Mouse (Mus musculus) neural tube, embryonic 15.5 days (tissue): ENCODE measurements at regions not wholly inside any gene's neighbourhood (a gene's known extent, or its start where the extent isn't known, plus 50 kb on each side); places are given as distances from the start of the nearest gene placed in this dataset.

ENCODE experiments used
- ATAC-seq: fragments of 200-750 bp; cut with Nextera tagmentation; 2 replicates; pipeline ENCODE4 v1.8.0; 2017; ENCODE audit warnings: mild to moderate bottlenecking, moderate TSS enrichment, moderate library complexity; ENCODE audit not compliant: low FRiP score
- H3K27ac ChIP-seq: fragments of 300-500 bp; sonication (generic); replicated peaks from 2 replicates; pipeline ENCODE4 v1.5.1; 2015; ENCODE audit warnings: mild to moderate bottlenecking, inconsistent platforms
- H3K27me3 ChIP-seq: fragments of 300-500 bp; sonication (generic); replicated peaks from 2 replicates; pipeline ENCODE4 v1.6.1; 2015; ENCODE audit warnings: inconsistent platforms
- H3K36me3 ChIP-seq: fragments of 300-500 bp; sonication (generic); 2 replicates; pipeline ENCODE4 v1.6.1; 2015; ENCODE audit warnings: inconsistent platforms
- H3K4me1 ChIP-seq: fragments of 300-500 bp; sonication (generic); 2 replicates; pipeline ENCODE4 v1.6.1; 2015; ENCODE audit warnings: inconsistent platforms
- H3K4me2 ChIP-seq: fragments of 300-500 bp; sonication (generic); 2 replicates; pipeline ENCODE4 v1.6.1; 2015; ENCODE audit warnings: inconsistent platforms, mild to moderate bottlenecking, moderate library complexity
- H3K4me3 ChIP-seq: fragments of 300-500 bp; sonication (generic); replicated peaks from 2 replicates; pipeline ENCODE4 v1.5.1; 2015; ENCODE audit warnings: mild to moderate bottlenecking, inconsistent platforms
- H3K9ac ChIP-seq: fragments of 300-500 bp; sonication (generic); replicated peaks from 2 replicates; pipeline ENCODE4 v1.6.1; 2015; ENCODE audit warnings: mild to moderate bottlenecking, inconsistent platforms
- H3K9me3 ChIP-seq: fragments of 300-500 bp; sonication (generic); replicated peaks from 2 replicates; pipeline ENCODE4 v1.6.1; 2016; ENCODE audit warnings: inconsistent platforms
- WGBS: fragments of 180-500 bp; shearing (Covaris S2); methylation state at CpG from one replicate; pipeline ENCODE4 v1.1.7; 2015; ENCODE audit warnings: mixed read lengths; 5-methylcytosine and 5-hydroxymethylcytosine counted together

- Histone ChIP-seq H3K4me3 (no peak overlapping the region), H3K9ac (no peak overlapping the region), H3K27ac (no peak overlapping the region), H3K4me2 (no peak overlapping the region), H3K4me1 (0 out of 2 replicates have a peak, but pooled peaks cover 2% of the 10 kb centered on the region), H3K27me3 (no peaks in the 10 kb centered on the region), H3K36me3 (no peaks in the 10 kb centered on the region), H3K9me3 (no peaks in the 10 kb centered on the region)
- WGBS = 90% methylated on average over 7 of the region's 7 CpGs
- ATAC-seq = no peak
Measured at GRCm38 (mm10) chr13:6191186-6191914, 330.1 kb downstream of the Klf6 start.

- Histone ChIP-seq H3K27me3 (no peaks in the 10 kb centered on the region), H3K27ac (no peak overlapping the region), H3K9ac (no peak overlapping the region), H3K4me3 (no peak overlapping the region), H3K36me3 (no peaks in the 10 kb centered on the region), H3K4me1 (0 out of 2 replicates have a peak, but pooled peaks cover 2% of the 10 kb centered on the region), H3K9me3 (no peaks in the 10 kb centered on the region), H3K4me2 (no peak overlapping the region)
- WGBS = 78% methylated on average over 5 of the region's 5 CpGs
- ATAC-seq = no peak
Measured at GRCm38 (mm10) chr13:6191915-6192295, 330.6 kb downstream of the Klf6 start.

DNA sequence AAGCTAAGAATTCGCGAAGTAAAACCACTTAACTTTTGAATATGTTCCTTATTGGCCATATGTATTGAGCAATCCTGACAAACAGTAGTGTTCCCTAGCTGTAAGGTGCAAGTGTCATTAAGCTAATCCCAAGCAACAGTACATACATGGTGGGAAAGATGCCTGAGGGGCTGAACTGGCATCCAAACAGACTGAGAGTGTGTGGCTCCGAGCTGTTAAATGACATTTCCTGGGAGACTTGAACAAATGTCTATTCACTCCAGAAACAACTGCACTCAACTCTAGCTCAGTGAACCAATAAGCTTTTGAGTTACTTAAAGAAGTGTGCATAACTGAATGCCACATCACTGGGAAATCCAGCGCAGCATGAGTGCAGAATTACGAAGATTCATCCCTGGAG, 335.4 kb downstream of the Klf6 start:
- Histone ChIP-seq H3K36me3 (no peaks in the 10 kb centered on the region), H3K4me1 (no peaks in the 10 kb centered on the region), H3K27me3 (no peaks in the 10 kb centered on the region), H3K27ac (no peak overlapping the region), H3K9ac (no peak overlapping the region), H3K9me3 (no peaks in the 10 kb centered on the region), H3K4me3 (no peak overlapping the region), H3K4me2 (no peak overlapping the region)
- WGBS = 72% methylated on average over 5 of the region's 5 CpGs
- no peak for ATAC-seq

DNA sequence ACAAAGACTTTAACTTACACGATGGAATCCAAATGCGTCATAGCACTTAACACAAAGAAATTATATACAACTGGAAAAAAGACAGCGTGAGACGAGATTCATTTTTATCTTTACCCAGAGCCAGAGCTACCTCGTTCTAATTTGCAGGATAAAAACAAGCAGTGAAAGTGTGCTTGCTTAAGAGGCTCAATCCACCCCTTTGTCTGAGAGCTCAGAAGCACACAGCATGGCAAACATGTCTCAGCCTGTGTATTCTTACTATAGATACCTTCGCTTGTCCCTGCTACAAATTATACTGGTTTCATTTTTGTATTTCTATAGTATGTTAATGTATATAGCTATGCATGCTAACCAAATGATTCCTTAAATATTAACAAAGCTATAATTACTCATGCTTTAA, 337.8 kb downstream of the Klf6 start:
- ATAC-seq = no peak
- H3K9me3 ChIP-seq = no peaks in the 10 kb centered on the region
- no peaks in the 10 kb centered on the region for H3K27me3 ChIP-seq
- no peaks in the 10 kb centered on the region for H3K4me1 ChIP-seq
- H3K36me3 ChIP-seq = no peaks in the 10 kb centered on the region
- no peak overlapping the region for H3K4me3 ChIP-seq
- H3K9ac ChIP-seq = no peak overlapping the region
- H3K4me2 ChIP-seq = no peak overlapping the region
- no peak overlapping the region for H3K27ac ChIP-seq
- WGBS = 83% methylated on average over 6 of the region's 6 CpGs

DNA sequence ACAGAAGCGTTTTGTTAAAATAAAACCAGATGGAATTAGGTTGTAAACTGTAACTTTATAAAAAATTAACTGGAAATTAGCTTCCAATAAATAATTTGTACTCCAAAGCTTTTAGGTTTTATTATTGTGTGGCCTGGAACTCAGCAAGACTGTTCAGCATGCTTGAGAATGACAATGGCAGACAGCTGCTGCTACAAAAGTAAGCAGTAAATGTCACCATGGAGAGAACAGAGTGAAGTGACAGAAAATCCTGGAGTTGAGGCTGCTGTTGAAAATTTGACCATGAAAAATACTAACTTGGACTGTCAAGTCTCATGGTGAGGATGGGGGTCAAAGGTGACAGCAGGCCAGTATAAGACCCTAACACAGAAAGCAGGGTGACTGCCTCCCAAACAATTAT, 340.2 kb downstream of the Klf6 start:
- no peaks in the 10 kb centered on the region for H3K27me3 ChIP-seq

GRCm38 (mm10) chr13:6204801-6205200, 343.1 kb upstream of the Pitrm1 start:
- no peak overlapping the region for H3K4me2 ChIP-seq
- WGBS = 83% methylated on average over 4 of the region's 4 CpGs
- H3K4me3 ChIP-seq = no peak overlapping the region
- no peaks in the 10 kb centered on the region for H3K36me3 ChIP-seq
- H3K9me3 ChIP-seq = no peaks in the 10 kb centered on the region
- H3K9ac ChIP-seq = no peak overlapping the region
- ATAC-seq = no peak
- no peaks in the 10 kb centered on the region for H3K4me1 ChIP-seq
- H3K27me3 ChIP-seq = no peaks in the 10 kb centered on the region
- no peak overlapping the region for H3K27ac ChIP-seq

More for the DNA sequence above, 340.2 kb downstream of the Klf6 start:
- ATAC-seq = no peak
- Histone ChIP-seq H3K9me3 (no peaks in the 10 kb centered on the region), H3K9ac (no peak overlapping the region), H3K4me2 (no peak overlapping the region), H3K4me1 (no peaks in the 10 kb centered on the region), H3K4me3 (no peak overlapping the region), H3K36me3 (no peaks in the 10 kb centered on the region), H3K27ac (no peak overlapping the region)
- 82% methylated on average over 1 of the region's 1 CpGs for WGBS

GRCm38 (mm10) chr13:6212550-6212949, 335.4 kb upstream of the Pitrm1 start:
- no peaks in the 10 kb centered on the region for H3K27me3 ChIP-seq
- 84% methylated on average over 2 of the region's 2 CpGs for WGBS
- H3K9ac ChIP-seq = no peak overlapping the region
- H3K27ac ChIP-seq = no peak overlapping the region
- no peak for ATAC-seq
- no peaks in the 10 kb centered on the region for H3K36me3 ChIP-seq
- H3K9me3 ChIP-seq = no peaks in the 10 kb centered on the region
- no peak overlapping the region for H3K4me3 ChIP-seq
- no peak overlapping the region for H3K4me2 ChIP-seq
- no peaks in the 10 kb centered on the region for H3K4me1 ChIP-seq

- no peak overlapping the region for H3K4me3 ChIP-seq
- H3K4me2 ChIP-seq = no peak overlapping the region
- no peak overlapping the region for H3K9ac ChIP-seq
- ATAC-seq = no peak
- no peaks in the 10 kb centered on the region for H3K27me3 ChIP-seq
- WGBS = 97% methylated on average over 2 of the region's 2 CpGs
- no peaks in the 10 kb centered on the region for H3K9me3 ChIP-seq
- H3K36me3 ChIP-seq = no peaks in the 10 kb centered on the region
- no peak overlapping the region for H3K27ac ChIP-seq
- H3K4me1 ChIP-seq = no peaks in the 10 kb centered on the region
Measured at GRCm38 (mm10) chr13:6214189-6214588, 333.8 kb upstream of the Pitrm1 start.

- H3K27ac ChIP-seq = no peak overlapping the region
- ATAC-seq = no peak
- H3K4me2 ChIP-seq = no peak overlapping the region
- H3K4me1 ChIP-seq = no peaks in the 10 kb centered on the region
- no peak overlapping the region for H3K4me3 ChIP-seq
- H3K9ac ChIP-seq = no peak overlapping the region
- 78% methylated on average over 7 of the region's 7 CpGs for WGBS
- no peaks in the 10 kb centered on the region for H3K9me3 ChIP-seq
- no peaks in the 10 kb centered on the region for H3K36me3 ChIP-seq
- H3K27me3 ChIP-seq = no peaks in the 10 kb centered on the region
Measured at GRCm38 (mm10) chr13:6226087-6226643, 321.8 kb upstream of the Pitrm1 start.

- no peak overlapping the region for H3K27ac ChIP-seq
- H3K9ac ChIP-seq = no peak overlapping the region
- 97% methylated on average over 1 of the region's 1 CpGs for WGBS
- no peaks in the 10 kb centered on the region for H3K36me3 ChIP-seq
- H3K9me3 ChIP-seq = no peaks in the 10 kb centered on the region
- ATAC-seq = no peak
- no peak overlapping the region for H3K4me2 ChIP-seq
- H3K4me1 ChIP-seq = no peaks in the 10 kb centered on the region
- no peak overlapping the region for H3K4me3 ChIP-seq
- no peaks in the 10 kb centered on the region for H3K27me3 ChIP-seq
Measured at GRCm38 (mm10) chr13:6228278-6228677, 319.7 kb upstream of the Pitrm1 start.

DNA sequence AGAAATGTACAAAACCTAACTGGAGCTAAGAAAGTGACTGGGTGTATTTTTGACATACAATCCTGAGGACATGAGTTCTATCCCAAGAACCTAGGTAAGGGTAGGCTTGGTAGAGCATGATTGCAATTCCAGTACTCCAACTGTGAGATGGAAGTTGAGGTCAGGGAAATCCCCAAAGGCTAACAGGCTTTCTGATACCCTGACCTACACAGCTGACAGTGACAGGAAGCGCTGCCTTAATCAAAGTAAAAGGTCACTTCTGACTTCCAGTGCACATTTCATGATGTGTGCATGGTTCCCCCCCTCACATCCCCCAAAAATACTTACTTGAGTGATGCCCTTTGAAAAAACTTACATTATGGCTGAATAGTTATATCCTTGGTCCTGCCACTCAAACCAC, 312.6 kb upstream of the Pitrm1 start:
- no peak for ATAC-seq
- Histone ChIP-seq H3K36me3 (no peaks in the 10 kb centered on the region), H3K27ac (no peak overlapping the region), H3K4me2 (no peak overlapping the region), H3K9me3 (no peaks in the 10 kb centered on the region), H3K27me3 (no peaks in the 10 kb centered on the region), H3K4me3 (no peak overlapping the region), H3K9ac (no peak overlapping the region), H3K4me1 (no peaks in the 10 kb centered on the region)
- 94% methylated on average over 1 of the region's 1 CpGs for WGBS

DNA sequence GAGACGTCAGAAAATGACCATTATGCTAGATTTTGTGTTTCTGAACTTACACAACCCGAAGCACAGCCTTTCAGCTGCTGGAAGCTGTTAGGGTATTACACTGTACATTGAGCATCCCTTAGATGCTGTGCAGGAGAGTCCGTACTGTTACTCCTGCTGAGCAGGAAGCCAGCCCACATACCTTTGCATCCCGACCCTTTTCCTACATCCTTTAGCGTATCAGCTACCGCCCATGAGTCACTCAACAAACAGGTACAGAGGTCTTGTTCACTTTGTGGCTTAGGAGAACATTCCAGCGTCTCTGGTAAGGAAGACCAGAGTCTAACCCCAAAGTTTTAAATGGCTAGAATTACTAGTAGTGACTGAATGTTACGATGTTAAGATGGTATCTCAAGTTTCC, 311.4 kb upstream of the Pitrm1 start:
- WGBS = 92% methylated on average over 8 of the region's 8 CpGs
- no peak for ATAC-seq
- Histone ChIP-seq H3K9me3 (no peaks in the 10 kb centered on the region), H3K36me3 (no peaks in the 10 kb centered on the region), H3K4me2 (no peak overlapping the region), H3K4me1 (no peaks in the 10 kb centered on the region), H3K27ac (no peak overlapping the region), H3K27me3 (no peaks in the 10 kb centered on the region), H3K9ac (no peak overlapping the region), H3K4me3 (no peak overlapping the region)
